Mouse (Mus musculus) embryonic facial prominence, embryonic 10.5 days (tissue): ENCODE results near the gene Map7. TPM values are rescaled to one million over a fixed set of nuclear protein-coding genes. Genes with fewer than 3 reads are reported as not detected.
A peak's percentile ranks its signal among the peaks of the same experiment; 100 is the strongest.

Experiments used
- DNase-seq: peaks from one replicate; pipeline ENCODE4 v3.0.0-alpha.2; 2017; ENCODE audit warnings: low spot score
- H3K27ac ChIP-seq: fragments of 300-500 bp; sonication (generic); replicated peaks from 2 replicates; pipeline ENCODE4 v1.5.1; 2016; ENCODE audit warnings: mild to moderate bottlenecking
- H3K27me3 ChIP-seq: fragments of 300-500 bp; sonication (generic); replicated peaks from 2 replicates; pipeline ENCODE4 v1.6.1; 2016; ENCODE audit warnings: low read depth, mild to moderate bottlenecking; ENCODE audit not compliant: poor library complexity, severe bottlenecking
- H3K36me3 ChIP-seq: fragments of 300-500 bp; sonication (generic); replicated peaks from 2 replicates; pipeline ENCODE4 v1.6.1; 2016; ENCODE audit warnings: mild to moderate bottlenecking, moderate library complexity
- H3K4me1 ChIP-seq: fragments of 300-500 bp; sonication (generic); 2 replicates; pipeline ENCODE4 v1.6.1; 2016
- H3K4me3 ChIP-seq: fragments of 300-500 bp; sonication (generic); 2 replicates; pipeline ENCODE4 v1.5.1; 2016; ENCODE audit warnings: mild to moderate bottlenecking, moderate library complexity
- H3K9me3 ChIP-seq: fragments of 300-500 bp; sonication (generic); 2 replicates; pipeline ENCODE4 v1.6.1; 2016; ENCODE audit warnings: mild to moderate bottlenecking
- WGBS: fragments of 180-500 bp; shearing (Covaris S2); methylation state at CpG from one replicate; pipeline ENCODE4 v1.1.7; 2016; 5-methylcytosine and 5-hydroxymethylcytosine counted together
- polyA plus RNA-seq: library from polyadenylated mRNA; unstranded; fragments of >200 nt; fragmentation: Nextera tagmentation; extraction: Ambion mirVana; gene quantifications from 2 replicates; pipeline ENCODE4 v1.2.1, GENCODE M21; 2016

Map7 gene
- polyA plus RNA-seq, 1 experiment from 2014 or later = 6.6 TPM

DNA sequence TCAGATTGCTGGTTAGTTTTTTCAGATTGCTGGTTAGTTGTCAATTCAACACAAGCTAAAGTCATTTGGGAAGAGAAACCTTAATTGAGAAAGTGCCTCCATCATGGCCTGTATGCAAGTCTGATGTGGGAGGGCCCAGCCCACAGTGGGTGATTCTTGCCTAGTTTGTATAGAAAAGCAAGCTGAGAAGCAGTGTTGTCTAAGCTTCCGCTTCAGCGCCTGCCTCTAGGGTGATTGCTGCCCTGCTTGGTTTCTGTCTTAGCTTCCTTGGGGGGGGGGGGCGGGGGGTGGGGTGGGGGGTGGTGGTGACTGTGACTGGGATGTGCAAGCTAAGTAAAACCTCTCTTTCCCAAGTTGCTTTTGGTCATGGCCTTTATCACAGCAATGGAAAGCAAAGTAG, 53.0 kb downstream of the Map7 start:
- WGBS = 24% methylated on average over 3 of the region's 3 CpGs
- H3K4me3 ChIP-seq = no peak overlapping the region
- H3K36me3 ChIP-seq = no peaks in the 10 kb centered on the region
- H3K27ac ChIP-seq = no peak overlapping the region
- H3K27me3 ChIP-seq = no peaks in the 10 kb centered on the region
- no peak for DNase-seq
- no peaks in the 10 kb centered on the region for H3K9me3 ChIP-seq
- peaks cover 35% of the 10 kb centered on the region for H3K4me1 ChIP-seq

DNA sequence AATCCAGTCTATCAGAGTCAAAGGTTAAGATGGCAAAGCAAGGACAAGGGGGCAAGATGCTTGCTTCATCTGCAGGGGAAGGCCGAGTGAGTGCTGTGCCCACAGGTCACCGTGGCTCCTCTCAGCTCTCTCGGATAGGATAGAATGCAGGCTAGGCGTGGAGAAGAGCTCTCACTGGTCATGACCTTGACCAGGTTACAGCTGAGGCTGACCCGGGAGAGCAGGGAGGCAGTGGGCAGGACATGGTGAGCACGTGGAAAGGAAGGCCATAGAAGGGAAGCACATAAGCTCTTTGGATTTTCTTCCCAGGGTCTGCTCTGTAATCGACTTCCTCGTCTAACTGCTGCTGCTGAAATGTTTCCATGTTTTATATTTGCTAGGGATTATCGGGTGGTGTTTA, 53.9 kb downstream of the Map7 start:
- Histone ChIP-seq H3K9me3 (no peaks in the 10 kb centered on the region), H3K27me3 (no peaks in the 10 kb centered on the region), H3K4me1 (peaks cover 35% of the 10 kb centered on the region), H3K27ac (no peak overlapping the region), H3K4me3 (no peak overlapping the region), H3K36me3 (no peaks in the 10 kb centered on the region)
- WGBS = 62% methylated on average over 9 of the region's 9 CpGs
- no peak for DNase-seq

DNA sequence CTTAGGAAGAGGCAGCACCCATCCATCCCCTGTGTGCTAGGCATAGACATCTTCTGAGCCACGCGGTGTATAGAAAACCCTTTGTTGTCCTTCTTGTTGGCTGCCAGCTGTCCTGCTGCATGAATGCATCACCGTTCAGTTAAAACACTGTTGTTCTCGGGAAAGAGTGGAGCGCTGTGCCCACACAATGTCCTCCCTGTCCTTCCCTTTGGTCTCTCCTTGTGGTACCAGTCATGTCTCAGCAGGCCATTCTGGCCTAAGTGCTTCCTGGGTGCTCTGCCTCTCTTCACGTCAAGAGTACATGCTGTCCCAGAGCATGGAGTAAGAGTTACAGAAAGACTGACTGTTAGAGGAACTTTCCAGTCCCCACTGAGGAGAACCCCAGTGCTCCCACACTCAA, 54.5 kb downstream of the Map7 start:
- no peaks in the 10 kb centered on the region for H3K36me3 ChIP-seq
- no peaks in the 10 kb centered on the region for H3K9me3 ChIP-seq
- H3K27ac ChIP-seq = no peak overlapping the region
- no peaks in the 10 kb centered on the region for H3K27me3 ChIP-seq
- H3K4me3 ChIP-seq = no peak overlapping the region
- no peak for DNase-seq
- 60% methylated on average over 6 of the region's 6 CpGs for WGBS
- peaks cover 35% of the 10 kb centered on the region for H3K4me1 ChIP-seq

DNA sequence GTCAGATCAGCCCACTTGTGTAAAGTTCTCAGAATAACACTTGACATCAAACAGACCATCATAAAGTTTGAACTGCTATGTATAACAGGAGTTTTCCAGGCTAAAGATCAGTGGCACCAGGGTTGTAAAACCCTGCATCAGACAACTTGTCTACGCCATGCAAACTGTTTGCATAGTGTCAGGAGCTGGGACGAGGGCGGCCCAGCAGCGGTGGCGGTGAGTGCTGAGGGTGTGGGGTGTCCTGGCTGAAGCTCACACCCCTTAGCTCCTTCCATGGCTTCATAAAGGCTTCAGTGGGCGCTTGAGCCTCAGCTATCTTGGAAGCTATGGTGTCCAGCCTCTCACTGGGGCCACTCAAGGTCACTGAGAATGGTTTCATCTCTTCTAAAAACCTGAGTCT, 55.2 kb downstream of the Map7 start:
- no peaks in the 10 kb centered on the region for H3K9me3 ChIP-seq
- 93% methylated on average over 6 of the region's 6 CpGs for WGBS
- no peak overlapping the region for H3K4me3 ChIP-seq
- DNase-seq = no peak
- no peaks in the 10 kb centered on the region for H3K36me3 ChIP-seq
- no peak overlapping the region for H3K27ac ChIP-seq
- H3K4me1 ChIP-seq = peaks cover 35% of the 10 kb centered on the region
- H3K27me3 ChIP-seq = no peaks in the 10 kb centered on the region

DNA sequence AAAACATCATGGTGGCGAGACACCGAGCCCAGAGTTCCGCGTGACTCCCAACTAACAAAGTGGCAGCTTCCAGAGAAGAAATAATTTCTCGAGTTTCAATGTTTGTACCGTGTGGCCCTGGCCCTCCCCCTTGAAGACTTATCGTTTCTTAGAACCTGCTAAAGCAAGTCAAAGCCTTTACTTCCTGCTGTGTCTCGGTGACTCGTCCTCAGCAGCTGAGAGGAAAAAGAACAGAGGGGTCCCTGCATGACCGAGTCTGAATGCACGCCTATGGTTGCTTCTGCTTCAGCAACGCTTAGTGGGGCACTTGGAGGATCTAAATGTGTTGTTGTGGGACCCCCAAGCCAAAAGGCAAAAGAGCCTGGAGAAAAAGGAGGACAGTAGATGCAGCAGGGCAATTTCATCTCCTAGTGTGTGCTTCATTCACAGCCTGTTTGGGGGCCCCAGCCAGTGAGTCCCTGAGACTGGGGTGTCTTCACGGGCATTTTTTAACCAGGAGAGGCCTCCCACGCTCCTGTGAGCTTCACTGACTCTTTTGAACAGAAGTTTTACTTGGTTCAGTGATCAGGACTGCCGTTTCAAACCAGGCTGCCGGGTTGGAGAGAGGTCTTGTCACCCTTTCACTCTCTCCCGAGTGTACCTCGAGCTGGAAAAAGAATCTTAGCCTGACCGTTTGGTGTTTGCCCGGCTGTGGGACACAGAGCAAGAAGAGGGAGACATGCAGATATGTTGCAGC, 56.6 kb downstream of the Map7 start:
- peak overlapping the region; percentile 25; the same call in 1 of the 2 replicates for H3K4me3 ChIP-seq
- no peaks in the 10 kb centered on the region for H3K36me3 ChIP-seq
- peaks cover 35% of the 10 kb centered on the region for H3K4me1 ChIP-seq
- no peaks in the 10 kb centered on the region for H3K27me3 ChIP-seq
- WGBS = 38% methylated on average over 20 of the region's 20 CpGs
- peak overlapping the region; percentile 69 for H3K27ac ChIP-seq
- H3K9me3 ChIP-seq = no peaks in the 10 kb centered on the region
- DNase-seq = no peak

DNA sequence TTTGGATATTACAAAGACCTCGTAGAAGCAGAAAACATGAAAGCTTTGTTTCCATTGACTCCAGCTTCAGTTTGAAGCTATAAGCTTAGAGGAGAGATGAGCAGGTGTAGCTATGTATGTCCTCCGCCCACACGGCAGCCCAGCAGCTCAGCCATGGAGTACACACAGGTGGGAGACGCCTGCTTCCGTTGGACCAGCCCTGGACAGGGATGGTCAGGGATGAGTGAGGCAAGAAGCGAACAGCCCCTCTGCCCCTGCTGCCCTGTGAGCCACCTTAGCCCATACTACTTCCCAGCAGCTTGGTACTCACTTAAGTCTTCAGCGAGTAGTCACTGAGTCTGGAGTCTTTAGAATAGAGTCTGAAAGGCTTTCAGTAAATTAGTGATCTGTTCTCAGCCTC, 58.7 kb downstream of the Map7 start:
- H3K36me3 ChIP-seq = no peaks in the 10 kb centered on the region
- no peaks in the 10 kb centered on the region for H3K9me3 ChIP-seq
- H3K27me3 ChIP-seq = no peaks in the 10 kb centered on the region
- no peak overlapping the region for H3K4me3 ChIP-seq
- peaks cover 23% of the 10 kb centered on the region for H3K4me1 ChIP-seq
- no peak overlapping the region for H3K27ac ChIP-seq
- no peak for DNase-seq
- WGBS = 84% methylated on average over 7 of the region's 7 CpGs

DNA sequence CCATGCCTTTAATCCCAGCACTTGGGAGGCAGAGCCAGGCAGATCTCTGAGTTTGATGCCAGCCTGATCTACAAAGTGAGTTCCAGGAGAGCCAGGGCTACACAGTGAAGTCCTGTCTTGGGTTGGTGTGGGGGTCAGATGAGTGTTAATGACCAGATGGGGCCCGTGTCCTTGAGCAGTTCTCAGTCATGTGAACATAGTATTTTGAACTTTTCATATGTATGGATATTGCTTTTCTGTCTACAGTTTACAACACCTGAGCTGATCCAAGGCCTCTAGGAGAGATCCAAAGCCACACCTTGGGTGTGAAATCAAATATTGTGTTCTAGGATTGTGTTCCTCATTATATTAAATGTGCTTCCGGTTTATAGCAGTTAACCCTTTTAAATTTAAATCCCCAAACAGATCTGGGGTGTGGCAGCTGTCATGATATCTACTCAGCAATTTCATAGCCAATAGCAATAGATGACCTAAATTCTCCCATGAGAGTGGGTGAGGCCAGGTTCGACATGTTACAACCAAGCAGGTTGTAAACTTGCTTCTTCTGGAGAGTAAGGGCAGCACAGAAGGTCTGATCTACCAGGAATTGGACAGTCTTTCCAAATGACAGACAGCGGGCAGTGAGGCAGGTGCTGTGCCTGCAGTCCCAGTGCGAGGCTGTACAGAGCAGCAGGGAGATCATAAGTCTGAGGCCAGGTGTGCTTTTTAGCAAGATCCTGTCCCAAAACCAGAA, 61.5 kb downstream of the Map7 start:
- Histone ChIP-seq H3K36me3 (no peaks in the 10 kb centered on the region), H3K27me3 (no peaks in the 10 kb centered on the region), H3K27ac (no peak overlapping the region), H3K9me3 (no peaks in the 10 kb centered on the region), H3K4me3 (no peak overlapping the region), H3K4me1 (peaks cover 8% of the 10 kb centered on the region)
- DNase-seq = no peak
- 89% methylated on average over 5 of the region's 5 CpGs for WGBS

DNA sequence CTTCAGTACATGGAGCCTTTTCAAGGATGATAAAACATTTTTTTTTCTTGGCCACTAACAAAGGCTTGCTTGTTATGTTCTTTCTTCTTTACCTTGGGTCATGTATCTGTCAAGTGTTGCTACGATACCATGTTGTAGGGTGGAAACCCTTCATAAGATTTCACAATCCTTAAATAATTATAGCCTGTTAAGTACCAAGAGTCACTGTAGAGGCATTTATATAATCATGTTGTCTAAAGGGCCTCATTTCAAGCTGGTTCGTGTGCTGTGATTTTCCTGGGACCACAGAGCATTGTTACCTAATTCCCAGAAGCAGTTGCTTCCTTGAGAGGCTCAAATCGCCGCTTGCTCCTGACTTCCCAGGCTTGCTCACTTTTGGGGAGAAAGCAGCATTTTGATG, 66.1 kb downstream of the Map7 start:
- H3K4me1 ChIP-seq = no peaks in the 10 kb centered on the region
- H3K27me3 ChIP-seq = no peaks in the 10 kb centered on the region
- 84% methylated on average over 4 of the region's 4 CpGs for WGBS
- no peak for DNase-seq
- no peaks in the 10 kb centered on the region for H3K9me3 ChIP-seq
- no peaks in the 10 kb centered on the region for H3K36me3 ChIP-seq
- no peak overlapping the region for H3K27ac ChIP-seq
- H3K4me3 ChIP-seq = no peak overlapping the region

DNA sequence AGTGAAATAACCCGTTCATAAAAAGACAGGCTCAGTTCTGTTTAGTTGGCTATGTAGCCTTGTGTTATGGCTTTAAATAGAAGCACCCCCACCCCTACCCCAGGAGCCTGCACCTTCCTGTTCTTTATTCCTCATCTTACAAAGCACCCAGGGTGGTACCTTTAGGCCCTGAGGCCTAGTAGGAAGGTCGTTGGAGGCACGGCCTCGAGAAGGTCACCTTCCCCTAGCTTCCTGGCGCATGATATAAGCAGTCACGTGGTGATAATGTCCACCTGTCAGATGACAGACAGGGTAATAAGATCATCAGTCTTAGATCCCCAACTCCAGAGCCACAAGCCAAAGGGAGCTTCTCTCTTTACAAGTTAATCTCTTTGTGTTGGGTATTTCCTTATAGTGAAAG, 68.7 kb downstream of the Map7 start:
- DNase-seq = no peak

DNA sequence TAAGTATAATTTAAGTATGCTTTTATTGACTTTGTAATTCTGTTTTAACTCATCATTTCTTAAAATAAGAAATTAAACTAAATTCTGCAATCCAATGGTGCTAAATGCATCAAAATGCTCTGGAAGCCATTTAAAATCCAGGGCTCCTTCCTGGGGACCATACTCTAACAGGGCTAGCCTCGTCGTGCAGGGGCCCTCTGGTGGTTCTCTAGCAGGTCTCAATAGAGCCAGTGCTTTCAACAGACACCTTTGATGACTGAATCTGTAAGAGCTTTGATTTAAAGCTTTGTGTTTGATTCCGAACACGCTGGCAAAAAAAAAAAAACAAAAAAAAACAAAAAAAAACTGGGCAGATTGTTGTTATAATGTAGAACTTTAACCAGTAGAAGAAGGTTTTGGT, 70.6 kb downstream of the Map7 start:
- Histone ChIP-seq H3K9me3 (no peaks in the 10 kb centered on the region), H3K27ac (no peak overlapping the region), H3K4me1 (no peaks in the 10 kb centered on the region), H3K4me3 (no peak overlapping the region), H3K36me3 (no peaks in the 10 kb centered on the region), H3K27me3 (no peaks in the 10 kb centered on the region)
- WGBS = 84% methylated on average over 4 of the region's 4 CpGs
- DNase-seq = no peak

More for the DNA sequence above, 68.7 kb downstream of the Map7 start:
- H3K27me3 ChIP-seq = no peaks in the 10 kb centered on the region
- WGBS = 80% methylated on average over 6 of the region's 6 CpGs
- H3K27ac ChIP-seq = no peak overlapping the region
- H3K36me3 ChIP-seq = no peaks in the 10 kb centered on the region
- H3K4me1 ChIP-seq = no peaks in the 10 kb centered on the region
- H3K4me3 ChIP-seq = no peak overlapping the region
- no peaks in the 10 kb centered on the region for H3K9me3 ChIP-seq

DNA sequence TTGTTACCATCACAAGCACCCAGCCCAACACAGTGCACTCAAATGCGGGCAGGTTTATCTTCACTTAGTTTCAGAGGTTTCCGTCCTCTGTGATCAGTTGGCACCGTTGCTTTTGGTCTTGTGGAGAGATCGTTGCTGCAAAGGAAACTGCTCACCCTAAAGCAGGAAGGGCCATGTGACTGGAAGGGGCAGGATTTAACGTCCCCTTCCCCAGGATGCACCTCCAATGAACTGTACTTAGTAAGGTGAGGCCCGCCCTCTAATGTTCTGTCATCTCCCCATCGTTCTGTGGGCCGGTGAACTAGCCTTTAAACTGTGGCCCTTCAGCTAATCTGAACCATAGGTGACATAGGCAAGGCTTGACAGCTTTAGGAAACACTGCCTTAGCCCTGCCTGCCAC, 71.3 kb downstream of the Map7 start:
- H3K4me3 ChIP-seq = no peak overlapping the region
- no peaks in the 10 kb centered on the region for H3K27me3 ChIP-seq
- H3K4me1 ChIP-seq = no peaks in the 10 kb centered on the region
- no peaks in the 10 kb centered on the region for H3K36me3 ChIP-seq
- H3K9me3 ChIP-seq = no peaks in the 10 kb centered on the region
- no peak overlapping the region for H3K27ac ChIP-seq
- no peak for DNase-seq
- WGBS = 83% methylated on average over 8 of the region's 8 CpGs

DNA sequence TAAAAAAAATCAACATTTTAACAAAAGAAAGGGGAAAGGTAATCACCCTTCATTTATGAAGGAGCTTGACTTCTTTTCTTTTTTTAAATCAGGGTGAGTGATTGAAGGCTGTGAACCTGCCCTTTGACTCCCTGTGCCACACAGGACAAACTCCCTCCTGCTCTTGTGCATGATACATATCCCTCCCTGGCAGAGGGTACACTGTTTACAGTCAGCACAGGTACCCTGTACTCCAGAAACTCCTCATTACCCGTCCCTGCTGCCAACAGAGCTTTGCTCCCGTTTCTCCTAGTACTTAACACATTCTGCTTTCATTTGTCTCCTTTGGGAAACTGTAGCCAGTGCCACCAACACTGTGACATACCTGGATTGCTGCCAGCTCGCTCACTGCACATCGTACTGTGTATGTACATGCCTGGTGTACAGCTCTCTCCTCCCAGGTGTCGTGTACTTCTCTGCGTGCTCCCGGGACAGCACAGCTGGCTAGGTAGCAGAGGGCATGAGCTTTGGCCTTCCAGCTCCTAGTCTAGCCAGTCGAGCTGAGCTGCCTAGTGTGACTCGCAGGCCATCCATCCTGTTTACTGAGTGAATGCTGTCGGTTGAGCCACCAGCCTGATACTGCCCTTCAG, 72.3 kb downstream of the Map7 start:
- 78% methylated on average over 10 of the region's 10 CpGs for WGBS
- no peaks in the 10 kb centered on the region for H3K27me3 ChIP-seq
- H3K4me3 ChIP-seq = no peak overlapping the region
- DNase-seq = no peak
- H3K4me1 ChIP-seq = no peaks in the 10 kb centered on the region
- H3K36me3 ChIP-seq = no peaks in the 10 kb centered on the region
- no peak overlapping the region for H3K27ac ChIP-seq
- H3K9me3 ChIP-seq = no peaks in the 10 kb centered on the region

DNA sequence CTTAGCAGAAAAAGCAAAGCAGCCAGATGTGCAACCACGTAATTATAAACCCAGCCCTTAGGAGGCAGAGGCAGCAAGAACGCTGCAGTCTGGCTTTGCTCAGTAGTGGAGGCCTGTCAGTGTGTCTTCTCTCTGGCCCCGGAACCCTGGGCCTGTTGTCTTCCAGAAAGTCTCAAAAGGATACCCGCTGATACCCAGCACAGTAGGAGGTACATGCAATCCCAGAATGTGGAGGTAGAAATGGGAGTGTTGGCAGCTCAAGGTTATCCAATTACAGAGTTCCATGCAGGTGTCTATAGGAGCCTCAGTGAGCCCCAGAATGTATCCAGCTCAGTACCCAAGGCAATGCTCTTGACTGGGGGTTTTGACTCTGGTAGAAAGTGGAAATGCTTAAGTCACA, 73.7 kb downstream of the Map7 start:
- no peak overlapping the region for H3K27ac ChIP-seq

More for the DNA sequence above, 73.7 kb downstream of the Map7 start:
- WGBS = 81% methylated on average over 4 of the region's 4 CpGs
- no peaks in the 10 kb centered on the region for H3K27me3 ChIP-seq
- no peak overlapping the region for H3K4me3 ChIP-seq
- no peaks in the 10 kb centered on the region for H3K4me1 ChIP-seq
- no peaks in the 10 kb centered on the region for H3K36me3 ChIP-seq
- H3K9me3 ChIP-seq = no peaks in the 10 kb centered on the region
- no peak for DNase-seq
